Mouse (Mus musculus): ENCODE results near the gene Zfyve27. TPM values are rescaled to one million over a fixed set of nuclear protein-coding genes. Genes with fewer than 3 reads are reported as not detected.

The Zfyve27 gene
- 10 to 100 TPM; 67.1 to 72.4 TPM for total RNA-seq (2023)

GRCm38 (mm10) chr19:42163764-42164163 lies at the start of gene Zfyve27:
Gene Zfyve27, plus strand, starts transcription at chr19:42163951.

GRCm38 (mm10) chr19:42128787-42129508 lies 34.8 kb upstream of the Zfyve27 start, which contains the start of gene Avpi1:
Gene Avpi1, minus strand, starts transcription at chr19:42129059.

GRCm38 (mm10) chr19:42147170-42147768 lies 16.5 kb upstream of the Zfyve27 start, which contains the start of gene Marveld1:
Gene Marveld1, plus strand, starts transcription at chr19:42147400.

GRCm38 (mm10) chr19:42201696-42202381 lies 38.1 kb downstream of the Zfyve27 start, which contains the start of gene Sfrp5:
Gene Sfrp5, minus strand, starts transcription at chr19:42202252.

Other genes with a start within 250 kb of the Zfyve27 start
- gene Exosc1, start 230.5 kb upstream of the Zfyve27 start, total RNA-seq (2023): 10 to 100 TPM; 11.4 to 16.7 TPM
- 10 to 100 TPM; 29.7 to 31.7 TPM for gene Zdhhc16, start 230.5 kb upstream of the Zfyve27 start, total RNA-seq (2023)
- 10 to 100 TPM; 42.8 to 43.7 TPM for gene Mms19, start 182.8 kb upstream of the Zfyve27 start, total RNA-seq (2023)
- 10 to 100 TPM; 34.6 to 36.8 TPM for gene Ubtd1, start 182.2 kb upstream of the Zfyve27 start, total RNA-seq (2023)
- gene Ankrd2, start 128.0 kb upstream of the Zfyve27 start, total RNA-seq (2023): not detected
- under 1 TPM; 0.28 to 0.64 TPM for gene Hoga1, start 118.3 kb upstream of the Zfyve27 start, total RNA-seq (2023)
- not detected for gene 4933411K16Rik, start 111.7 kb upstream of the Zfyve27 start, total RNA-seq (2023)
- under 1 TPM in 1 of 2 experiments, not detected in 1; 0.37 TPM for gene Morn4, start 77.6 kb upstream of the Zfyve27 start, total RNA-seq (2023)
- gene Pi4k2a, start 73.5 kb upstream of the Zfyve27 start, total RNA-seq (2023): 10 to 100 TPM; 27.0 to 28.8 TPM
- gene Avpi1, start 34.9 kb upstream of the Zfyve27 start, total RNA-seq (2023): under 1 TPM; 0.55 to 0.66 TPM
- 10 to 100 TPM; 15.9 to 16.1 TPM for gene Marveld1, start 16.6 kb upstream of the Zfyve27 start, total RNA-seq (2023)
- gene Sfrp5, start 38.3 kb downstream of the Zfyve27 start, total RNA-seq (2023): not detected
- not detected for gene Golga7b, start 83.6 kb downstream of the Zfyve27 start, total RNA-seq (2023)